Mouse (Mus musculus) cerebellum, adult 18-20 months (tissue): ENCODE data around the gene Maml1.
A peak's percentile ranks its signal among the peaks of the same experiment; 100 is the strongest.

ENCODE experiments used
- DNase-seq, 2 experiments: peaks; one replicate each; pipeline ENCODE4 v3.0.0; 2021

Maml1 gene

GRCm38 (mm10) chr11:50279005-50279404 lies 13.1 kb downstream of the Maml1 start:
- DNase-seq: no peak

GRCm38 (mm10) chr11:50277706-50278105 lies 14.4 kb downstream of the Maml1 start:
- no peak for DNase-seq

GRCm38 (mm10) chr11:50277025-50277424 lies 15.1 kb downstream of the Maml1 start:
- DNase-seq: no peak

DNA sequence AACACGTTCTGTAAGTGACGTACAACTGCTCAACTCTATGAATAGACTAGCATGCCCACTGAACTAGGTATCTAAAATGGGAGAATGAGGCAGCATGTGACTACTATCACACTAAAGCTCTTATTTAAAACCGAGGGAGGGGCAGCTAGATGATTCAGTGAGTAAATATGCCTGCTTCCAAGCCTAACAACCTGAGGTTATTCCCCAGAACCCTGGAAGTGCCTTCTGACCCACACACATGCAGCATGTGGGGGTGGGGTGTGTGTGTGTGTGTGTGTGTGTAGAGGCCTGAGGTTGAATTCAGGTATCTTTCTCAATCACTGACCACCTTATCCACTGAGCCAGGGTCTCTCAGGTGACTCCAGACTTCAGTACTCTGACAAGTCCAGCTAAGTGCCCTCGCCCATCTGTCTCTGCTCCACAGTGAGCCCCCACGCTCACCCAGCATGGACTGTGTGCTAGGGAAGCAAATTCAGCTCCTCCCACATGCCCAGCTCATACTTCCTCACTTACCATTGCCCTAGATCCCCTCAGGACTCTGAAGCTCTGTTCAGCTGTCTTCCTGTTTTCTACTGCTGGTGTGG lies 16.5 kb downstream of the Maml1 start:
- DNase-seq: no peak

- no peak for DNase-seq
Measured at GRCm38 (mm10) chr11:50275077-50275476, 17.0 kb downstream of the Maml1 start.

DNA sequence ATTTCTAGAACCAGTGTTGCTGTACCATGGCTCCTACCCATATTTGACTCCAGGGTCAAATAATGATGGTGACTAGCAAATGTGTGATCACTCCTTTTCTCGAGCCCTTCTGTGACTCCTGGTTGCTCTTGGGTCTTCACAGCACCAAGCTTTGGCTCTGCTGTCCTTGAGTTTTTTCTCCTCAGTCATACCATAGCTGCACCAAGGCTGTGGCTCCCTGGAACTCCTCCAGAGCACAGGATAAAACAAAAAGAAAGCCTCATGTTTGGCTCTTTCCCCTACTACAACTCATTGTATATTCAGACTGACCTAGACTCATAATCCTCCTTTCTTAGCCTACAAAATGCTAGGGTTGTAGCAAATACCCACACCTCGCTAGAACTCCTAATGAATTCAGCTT lies 19.3 kb downstream of the Maml1 start:
- no peak for DNase-seq

GRCm38 (mm10) chr11:50269885-50270284 lies 22.2 kb downstream of the Maml1 start:
- no peak for DNase-seq

DNA sequence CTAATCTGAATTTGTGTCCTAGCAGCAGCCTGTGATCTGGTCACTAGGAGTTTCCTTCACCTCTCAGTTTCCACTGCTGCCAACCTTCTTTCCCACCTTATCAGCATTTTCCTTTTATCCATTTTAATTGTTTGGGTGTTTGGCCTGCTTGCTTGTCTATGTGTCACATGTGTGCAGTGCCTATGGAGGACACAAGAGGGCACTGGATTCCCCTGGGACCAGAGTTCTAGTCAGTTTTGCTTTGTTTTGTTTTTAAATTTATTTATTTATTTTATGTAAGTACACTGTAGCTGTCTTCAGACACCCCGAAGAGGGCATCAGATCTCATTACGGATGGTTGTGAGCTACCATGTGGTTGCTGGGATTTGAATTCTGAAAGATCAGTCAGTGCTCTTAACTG lies 22.9 kb downstream of the Maml1 start:
- no peak for DNase-seq

- DNase-seq: no peak
Measured at GRCm38 (mm10) chr11:50266997-50267396, 25.1 kb downstream of the Maml1 start.

- no peak for DNase-seq
Measured at GRCm38 (mm10) chr11:50265931-50266330, 26.2 kb downstream of the Maml1 start.

DNA sequence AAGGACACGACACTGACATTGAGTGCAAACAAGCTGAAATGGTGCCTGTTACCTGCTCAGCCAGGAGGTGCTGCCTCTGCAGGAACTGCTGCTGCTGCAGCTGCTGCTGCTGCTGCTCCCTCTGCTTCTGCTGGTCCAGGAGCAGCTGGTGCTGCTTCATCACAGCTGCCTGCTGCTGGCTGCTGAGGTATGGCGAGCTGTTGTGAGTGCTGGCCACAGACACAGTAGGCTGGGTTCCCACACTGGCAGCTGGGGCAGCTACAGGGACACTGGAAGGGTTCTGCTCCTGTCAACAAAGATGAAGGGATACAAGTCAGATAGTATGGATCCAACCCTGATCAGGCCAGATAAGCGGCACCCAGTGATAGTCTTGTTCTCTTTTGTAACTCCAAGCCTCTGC lies 28.9 kb downstream of the Maml1 start:
- no peak for DNase-seq

- DNase-seq: peak in 1 of 2 experiments; percentile 26
Measured at GRCm38 (mm10) chr11:50262020-50262419, 30.1 kb downstream of the Maml1 start.

DNA sequence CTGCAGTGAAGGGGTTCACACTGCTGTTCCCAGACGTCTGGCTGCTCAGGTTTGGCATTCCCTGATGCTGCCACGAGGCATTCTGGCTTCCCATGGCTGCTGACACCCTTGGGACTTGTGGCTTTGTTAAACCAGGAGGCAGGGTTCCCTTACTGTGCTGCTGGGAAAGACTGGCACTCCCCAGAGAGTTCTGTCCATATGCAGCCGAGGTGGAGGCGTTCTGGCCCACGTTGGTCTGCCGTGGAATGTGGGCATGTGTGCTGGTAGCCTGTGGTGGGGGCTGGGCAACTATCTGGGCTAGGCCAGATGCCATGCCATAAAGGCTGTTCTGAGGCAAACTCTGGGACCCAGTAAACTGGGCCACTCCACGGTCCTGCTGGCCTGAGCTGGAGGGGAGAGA lies 33.8 kb downstream of the Maml1 start:
- DNase-seq: no peak

- DNase-seq: no peak
Measured at GRCm38 (mm10) chr11:50256615-50257014, 35.5 kb downstream of the Maml1 start.

- DNase-seq: peak; percentile 62 to 70
Measured at GRCm38 (mm10) chr11:50254010-50254580, 38.0 kb downstream of the Maml1 start.

DNA sequence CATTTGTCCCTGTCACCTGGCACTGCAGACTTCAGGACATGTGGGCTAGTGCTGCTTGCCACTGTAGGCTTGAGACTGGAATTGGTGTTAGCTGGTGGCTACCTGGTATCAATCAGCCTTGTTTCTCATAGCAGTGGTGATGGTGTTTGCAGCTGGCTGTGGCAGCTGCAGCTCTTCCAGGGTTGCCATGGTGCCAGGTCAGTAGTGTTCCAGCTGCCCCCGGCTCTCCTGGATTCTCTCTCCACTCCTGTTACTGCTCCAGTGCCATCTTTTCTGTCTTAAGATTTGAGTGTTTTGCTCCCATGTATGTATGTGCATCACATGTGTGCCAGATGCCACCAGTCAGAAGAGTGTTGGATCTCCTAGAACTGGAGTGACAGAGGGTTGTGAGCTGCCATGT lies 38.7 kb downstream of the Maml1 start:
- DNase-seq: no peak

DNA sequence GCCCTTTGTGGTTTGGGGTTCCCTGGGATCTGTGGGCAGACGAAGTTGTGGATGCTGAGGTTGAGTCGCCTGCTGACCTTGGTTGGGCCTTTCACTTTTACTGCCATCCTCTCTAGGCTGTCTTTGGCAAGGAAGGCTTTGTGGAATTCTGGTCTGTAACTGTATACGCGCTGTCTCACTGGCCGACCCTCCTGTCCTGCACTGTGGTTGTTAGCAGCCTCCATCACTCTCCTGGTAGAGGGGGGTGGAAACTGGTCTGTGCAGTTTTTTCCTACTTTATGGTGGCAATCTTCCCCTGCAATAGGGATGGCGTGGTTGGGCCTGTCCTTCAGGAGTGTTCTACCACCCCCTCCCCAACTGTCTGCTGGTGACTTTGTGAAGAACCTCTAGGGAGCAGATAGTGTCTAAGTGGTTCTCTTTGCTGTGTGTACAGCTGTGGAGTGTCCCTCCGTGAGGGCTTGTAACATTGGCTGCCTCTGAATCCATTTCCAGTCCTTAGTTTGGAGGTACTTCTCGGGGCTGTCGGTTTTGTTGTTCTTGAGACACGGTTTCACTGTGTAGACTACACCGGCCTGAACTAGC lies 39.3 kb downstream of the Maml1 start:
- DNase-seq: no peak

DNA sequence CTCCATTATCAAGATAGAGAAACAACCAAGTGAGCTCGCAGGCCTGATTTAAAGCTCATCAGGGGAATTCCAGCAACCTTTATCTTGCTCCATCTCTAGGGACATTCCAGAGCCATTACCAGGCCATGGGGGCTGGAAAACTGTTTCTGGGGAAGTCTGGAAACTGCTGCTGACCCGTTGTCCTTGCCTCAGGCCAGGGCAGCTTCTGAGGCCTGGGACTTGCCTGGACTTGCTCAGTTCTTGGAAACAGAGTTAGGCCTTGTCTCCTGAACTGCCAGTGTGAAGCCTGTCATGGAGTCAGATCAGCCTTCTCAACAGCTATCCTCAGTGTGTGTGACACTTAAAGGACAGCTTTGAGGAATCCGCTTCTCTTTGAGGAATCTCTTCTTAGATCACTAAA lies 39.9 kb downstream of the Maml1 start:
- DNase-seq: no peak

DNA sequence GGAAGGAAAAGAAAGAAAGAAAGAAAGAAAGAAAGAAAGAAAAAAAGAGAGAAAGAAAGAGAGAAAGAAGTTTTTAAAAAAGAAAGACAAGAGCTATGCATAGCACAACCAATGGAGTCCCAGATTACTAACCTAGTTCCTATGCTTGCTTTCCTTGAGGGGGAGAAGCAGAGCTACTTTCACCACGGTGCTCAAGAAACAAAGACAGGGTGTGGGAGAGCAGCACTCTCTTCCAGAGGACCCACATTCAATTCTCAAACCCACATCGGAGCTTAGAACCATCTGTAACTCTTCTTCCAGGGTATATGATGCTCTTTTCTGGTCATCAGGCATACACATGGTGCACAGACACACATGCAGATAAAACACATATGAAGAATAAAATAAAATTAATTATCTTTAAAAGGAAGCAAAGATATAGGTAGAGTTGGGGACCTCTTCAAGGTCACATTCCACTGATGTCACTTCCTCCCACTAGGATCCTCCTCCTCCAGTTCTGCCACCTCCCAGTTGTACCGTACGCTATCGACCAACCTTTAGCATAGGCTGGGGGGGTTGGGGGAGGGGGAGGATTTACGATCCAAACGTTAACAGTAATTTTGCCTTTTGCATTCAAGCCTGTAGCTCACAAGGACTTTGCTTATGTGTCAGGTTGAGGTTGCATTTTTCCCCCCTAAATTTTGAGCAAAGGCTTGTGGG lies 43.5 kb downstream of the Maml1 start:
- no peak for DNase-seq

GRCm38 (mm10) chr11:50245269-50245668 lies 46.8 kb downstream of the Maml1 start:
- no peak for DNase-seq

- no peak for DNase-seq
Measured at GRCm38 (mm10) chr11:50243926-50244325, 48.2 kb downstream of the Maml1 start.

GRCm38 (mm10) chr11:50240235-50240911 lies 51.7 kb downstream of the Maml1 start:
- no peak for DNase-seq
